Mouse (Mus musculus): ENCODE measurements around the gene Rem2.

Gene Rem2

GRCm38 (mm10) chr14:54475941-54476844 is at the start of gene Rem2:
Gene Rem2, plus strand, starts transcription at chr14:54476100.
- DNase-seq (ENCODE audit: low read depth, low spot score), result no peak

- peak; percentile 91 for DNase-seq (ENCODE audit: low read depth, low spot score)
Measured at GRCm38 (mm10) chr14:54426689-54427398, 49.1 kb upstream of the Rem2 start, which contains the start of gene Mrpl52. Gene Mrpl52, plus strand, starts transcription at chr14:54426909.

GRCm38 (mm10) chr14:54427696-54428095 is 48.2 kb upstream of the Rem2 start:
- peak; percentile 60 for DNase-seq (ENCODE audit: low read depth, low spot score)

GRCm38 (mm10) chr14:54428421-54428820 is 47.5 kb upstream of the Rem2 start:
- DNase-seq (ENCODE audit: low read depth, low spot score), result no peak

- peak; percentile 34 for DNase-seq (ENCODE audit: low read depth, low spot score)
Measured at GRCm38 (mm10) chr14:54429332-54430093, 46.4 kb upstream of the Rem2 start.

- no peak for DNase-seq (ENCODE audit: low read depth, low spot score)
Measured at GRCm38 (mm10) chr14:54430406-54431145, 45.3 kb upstream of the Rem2 start.

- DNase-seq (ENCODE audit: low read depth, low spot score), result peak; percentile 92
Measured at GRCm38 (mm10) chr14:54431334-54432077, 44.4 kb upstream of the Rem2 start, which contains the start of gene Mmp14. Gene Mmp14, plus strand, starts transcription at chr14:54431612.

- DNase-seq (ENCODE audit: low read depth, low spot score), result peak; percentile 57
Measured at GRCm38 (mm10) chr14:54432078-54432836, 43.6 kb upstream of the Rem2 start.

- peak; percentile 76 for DNase-seq (ENCODE audit: low read depth, low spot score)
Measured at GRCm38 (mm10) chr14:54432837-54433830, 42.8 kb upstream of the Rem2 start.

- DNase-seq (ENCODE audit: low read depth, low spot score), result peak; percentile 62
Measured at GRCm38 (mm10) chr14:54433941-54434531, 41.9 kb upstream of the Rem2 start.

- peak; percentile 92 for DNase-seq (ENCODE audit: low read depth, low spot score)
Measured at GRCm38 (mm10) chr14:54435194-54435918, 40.5 kb upstream of the Rem2 start.

- DNase-seq (ENCODE audit: low read depth, low spot score), result no peak
Measured at GRCm38 (mm10) chr14:54439155-54439554, 36.7 kb upstream of the Rem2 start.

GRCm38 (mm10) chr14:54439610-54440009 is 36.3 kb upstream of the Rem2 start:
- DNase-seq (ENCODE audit: low read depth, low spot score), result no peak

GRCm38 (mm10) chr14:54440538-54440937 is 35.4 kb upstream of the Rem2 start:
- DNase-seq (ENCODE audit: low read depth, low spot score), result no peak

- no peak for DNase-seq (ENCODE audit: low read depth, low spot score)
Measured at GRCm38 (mm10) chr14:54441365-54441764, 34.5 kb upstream of the Rem2 start.

GRCm38 (mm10) chr14:54442548-54442947 is 33.4 kb upstream of the Rem2 start:
- peak; percentile 49 for DNase-seq (ENCODE audit: low read depth, low spot score)

GRCm38 (mm10) chr14:54443196-54443595 is 32.7 kb upstream of the Rem2 start:
- peak; percentile 95 for DNase-seq (ENCODE audit: low read depth, low spot score)
